Mouse (Mus musculus): Measurements from ENCODE around the gene Fosl1.

GRCm38 (mm10) chr19:5414534-5414957 lies 32.8 kb upstream of the Fosl1 start:
- no peak for TF ChIP-seq POLR2A (IDR thresholded peaks at IDR 0.05; ENCODE audit: insufficient read length, low read depth)
- no peak for TF ChIP-seq USF1 (IDR thresholded peaks at IDR 0.05; ENCODE audit: low read depth)
- no peak for TF ChIP-seq POLR2AphosphoS2 (IDR thresholded peaks at IDR 0.05; ENCODE audit: insufficient read length, low read depth)
- TF ChIP-seq MAX (IDR thresholded peaks at IDR 0.05; ENCODE audit: low read depth) = no peak
- no peak for TF ChIP-seq TCF3 (IDR thresholded peaks at IDR 0.05; ENCODE audit: insufficient read length, low read depth)

Data from myocyte (in vitro differentiated cells).